Mouse (Mus musculus) adrenal gland, adult 8-10 months (tissue): ENCODE measurements around the gene Kntc1. TPM values are rescaled to one million over a fixed set of nuclear protein-coding genes. Genes with fewer than 3 reads are reported as not detected.

ENCODE experiments used
- DNase-seq: peaks from one replicate; pipeline ENCODE4 v3.0.0; 2022
- total RNA-seq, 4 experiments: library from RNA; stranded (reverse); gene quantifications; 2 replicates each; pipeline ENCODE4 v1.2.4; 2022

Kntc1 gene
- total RNA-seq, 4 experiments from 2014 or later: 0.43 to 1.9 (median 1.3) TPM

DNA sequence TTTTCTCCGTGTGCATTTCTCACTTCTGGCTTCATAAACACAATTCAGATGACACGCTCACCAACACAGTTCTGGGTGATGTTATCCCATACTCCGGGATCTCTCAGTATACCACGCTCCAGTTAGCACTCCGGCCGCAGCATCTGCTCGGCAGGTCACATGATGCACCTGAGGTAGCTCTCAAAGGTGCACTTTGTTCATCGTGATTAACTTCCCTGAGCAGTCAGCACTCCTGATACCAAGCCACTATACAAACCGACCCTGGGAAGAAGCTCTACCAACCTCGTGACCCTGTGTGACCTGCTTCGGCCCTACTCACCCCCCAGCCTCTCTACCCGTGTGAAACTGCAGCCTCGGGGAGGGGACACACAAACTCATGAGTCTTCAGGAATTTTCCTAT is 59.6 kb downstream of the Kntc1 start:
- no peak for DNase-seq

DNA sequence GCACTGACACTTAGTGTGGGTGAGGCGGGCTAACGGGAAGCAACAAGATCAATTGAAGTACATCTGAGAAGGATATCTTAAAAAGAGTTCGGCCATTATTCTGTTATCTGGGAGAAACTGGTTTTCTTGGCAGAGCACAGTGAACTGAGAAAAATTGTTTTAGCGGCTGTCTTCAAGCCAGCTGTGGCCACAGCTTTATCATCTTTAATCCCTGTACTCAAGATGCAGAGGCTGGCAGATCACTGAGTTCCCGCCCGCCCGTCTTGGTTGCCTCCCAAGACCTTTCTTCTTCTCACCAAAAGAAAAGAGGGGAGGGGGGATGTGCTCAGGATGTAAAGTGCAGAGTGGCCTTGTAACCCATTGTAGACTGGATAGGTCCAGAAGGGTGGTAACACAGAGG is 67.4 kb downstream of the Kntc1 start:
- DNase-seq: no peak

DNA sequence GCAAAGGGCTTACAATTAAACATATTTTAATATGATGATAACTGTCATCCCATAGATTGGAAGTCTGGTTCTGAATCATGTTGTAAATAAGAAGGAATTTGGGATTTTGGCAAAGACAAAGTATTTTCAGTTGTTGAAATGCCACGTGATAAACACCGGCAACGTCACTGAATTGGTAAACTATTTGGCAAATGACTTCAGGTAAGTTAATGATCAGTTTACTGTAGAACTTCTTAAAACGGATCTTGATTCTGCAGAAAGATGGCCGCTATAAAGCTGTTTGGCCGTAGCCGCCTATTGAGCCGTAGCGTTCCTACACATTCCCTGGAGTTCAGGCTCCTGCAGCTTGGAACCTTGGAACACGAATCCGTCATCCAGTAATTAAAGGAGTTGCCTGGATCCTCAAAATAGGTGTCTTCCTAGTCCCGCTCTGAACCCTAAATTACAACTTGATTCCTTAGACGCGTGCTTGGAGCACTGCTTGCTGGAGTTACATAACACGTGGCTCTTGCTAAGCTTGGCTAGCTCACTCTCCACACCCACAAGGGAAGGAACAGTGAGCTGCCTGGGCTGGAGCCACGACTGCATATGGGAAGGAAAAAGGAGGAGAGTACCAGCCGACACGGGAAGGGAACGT is 69.5 kb downstream of the Kntc1 start:
- no peak for DNase-seq

DNA sequence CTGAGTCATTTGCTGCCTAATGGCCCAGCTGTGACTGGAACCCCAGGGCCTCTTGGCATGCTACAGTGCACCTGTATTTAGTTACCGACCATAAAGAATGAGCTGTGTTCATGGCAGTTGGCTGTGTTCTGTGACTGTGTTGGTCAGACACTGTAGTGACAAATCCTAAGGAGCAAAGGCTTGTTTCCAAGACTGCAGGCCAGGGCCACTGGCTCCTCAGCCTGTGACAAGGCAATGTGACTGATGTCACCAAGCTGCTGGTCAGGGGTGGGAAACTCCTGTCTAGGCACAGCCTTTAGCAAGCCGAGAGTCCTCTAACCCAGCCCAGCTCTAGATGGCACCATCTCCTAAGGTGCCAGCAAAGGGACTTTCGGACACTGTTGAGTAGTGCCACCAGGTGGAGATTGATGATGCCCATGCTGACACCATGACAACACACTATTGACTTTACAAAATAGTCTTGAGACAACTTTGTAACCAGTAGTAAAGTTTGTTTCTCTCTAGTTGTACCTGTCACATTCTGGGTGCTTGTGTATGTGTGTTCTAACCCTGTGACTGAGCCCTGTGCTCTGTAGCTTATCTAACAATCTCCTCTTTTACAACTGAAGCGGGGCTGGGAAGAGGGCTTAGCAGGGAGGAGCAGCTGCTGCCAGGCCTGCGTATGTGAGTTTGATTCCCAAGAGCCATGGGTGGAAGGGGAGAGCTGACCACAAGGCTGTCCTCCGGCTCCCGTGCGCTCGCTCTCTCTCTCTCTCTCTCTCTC is 71.2 kb downstream of the Kntc1 start:
- DNase-seq: no peak

DNA sequence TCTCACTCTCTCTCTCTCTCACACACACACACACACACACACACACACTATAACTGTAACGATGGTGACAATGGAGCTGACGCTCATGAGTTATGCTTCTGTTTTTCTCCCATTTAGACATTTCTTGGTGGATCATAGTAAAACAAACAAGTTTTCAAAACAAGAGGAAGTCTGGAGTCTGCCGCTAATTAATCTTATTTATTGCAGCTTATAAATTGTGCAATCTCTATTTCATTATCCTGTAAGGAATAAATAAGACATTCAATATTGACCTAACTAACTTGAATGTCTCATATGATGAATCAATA is 71.7 kb downstream of the Kntc1 start:
- no peak for DNase-seq

DNA sequence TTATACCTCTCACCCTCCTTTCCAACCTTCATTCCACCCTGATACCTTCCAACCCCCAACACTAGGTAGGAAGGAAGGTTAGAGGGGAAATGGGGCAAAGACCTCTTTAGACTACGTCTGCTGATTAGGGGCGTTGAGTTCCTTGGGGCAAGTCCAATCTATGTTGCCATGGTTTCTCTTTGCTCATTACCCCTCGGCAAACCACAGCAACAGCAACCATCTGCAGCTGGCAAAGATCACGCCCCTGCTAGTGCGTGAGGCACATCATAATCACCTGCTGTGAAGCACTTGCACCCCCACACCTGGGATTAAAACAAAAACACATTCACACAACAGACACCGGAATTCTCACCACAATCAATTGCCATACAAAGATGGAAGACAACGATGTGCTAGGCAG is 73.2 kb downstream of the Kntc1 start:
- no peak for DNase-seq

DNA sequence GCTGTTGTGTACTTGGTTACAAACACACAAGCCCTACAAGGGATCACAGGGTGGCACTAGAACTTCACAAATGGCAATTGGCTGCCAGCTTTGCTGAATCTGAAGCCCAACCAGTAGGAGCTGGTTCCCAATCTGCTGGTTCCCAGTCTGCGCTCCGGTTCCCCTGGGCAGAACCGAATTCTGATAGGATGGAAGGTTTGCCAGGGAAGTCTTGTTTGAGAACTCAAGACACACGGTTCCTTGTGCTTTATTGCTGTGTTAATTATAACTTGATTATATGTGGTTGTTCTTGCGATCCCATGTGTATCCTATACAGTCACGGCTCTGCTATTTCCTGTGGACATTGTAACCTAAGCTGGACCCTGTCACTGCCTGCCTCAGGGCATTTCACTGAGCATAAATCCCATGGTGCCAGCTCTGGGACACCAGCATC is 78.2 kb downstream of the Kntc1 start:
- DNase-seq: peak; percentile 8

DNA sequence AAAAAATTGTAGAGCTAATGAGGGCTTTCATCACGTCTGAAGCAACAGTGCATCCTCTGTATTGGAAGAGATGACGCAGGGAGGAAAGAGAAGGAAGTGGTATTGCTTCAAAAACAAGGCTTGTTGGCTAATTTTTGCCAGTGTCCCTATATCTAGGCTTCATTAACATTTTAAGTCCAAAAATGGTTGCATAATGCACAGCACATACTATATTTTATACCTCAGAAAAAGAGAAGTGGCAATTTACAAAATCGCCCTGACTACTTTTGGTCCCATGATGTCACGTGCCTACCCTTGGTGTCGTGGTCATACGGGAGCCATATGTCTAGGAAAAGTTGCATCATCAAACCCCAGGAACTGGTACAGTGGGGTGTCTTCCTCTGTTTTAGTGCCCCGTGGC is 82.8 kb downstream of the Kntc1 start:
- DNase-seq: no peak

DNA sequence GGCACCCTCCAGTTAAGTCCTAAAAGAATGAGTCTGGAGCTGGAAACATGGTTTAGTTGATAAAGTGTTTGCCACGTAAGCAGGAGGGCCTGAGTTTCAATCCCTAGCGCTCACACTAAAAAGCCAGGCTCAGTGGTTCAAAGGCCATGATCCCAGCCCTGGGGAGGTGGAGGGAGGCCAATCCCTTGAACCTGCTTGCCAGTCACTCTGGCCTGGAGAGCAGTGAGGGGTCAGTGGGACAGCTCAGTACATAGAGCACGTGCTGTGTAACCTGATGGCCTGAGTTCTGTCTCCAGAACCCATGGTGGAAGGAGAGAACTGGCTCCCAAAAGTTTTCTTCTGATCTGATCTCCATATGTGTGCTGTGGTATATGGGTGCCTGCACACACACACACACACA is 85.3 kb downstream of the Kntc1 start:
- no peak for DNase-seq

DNA sequence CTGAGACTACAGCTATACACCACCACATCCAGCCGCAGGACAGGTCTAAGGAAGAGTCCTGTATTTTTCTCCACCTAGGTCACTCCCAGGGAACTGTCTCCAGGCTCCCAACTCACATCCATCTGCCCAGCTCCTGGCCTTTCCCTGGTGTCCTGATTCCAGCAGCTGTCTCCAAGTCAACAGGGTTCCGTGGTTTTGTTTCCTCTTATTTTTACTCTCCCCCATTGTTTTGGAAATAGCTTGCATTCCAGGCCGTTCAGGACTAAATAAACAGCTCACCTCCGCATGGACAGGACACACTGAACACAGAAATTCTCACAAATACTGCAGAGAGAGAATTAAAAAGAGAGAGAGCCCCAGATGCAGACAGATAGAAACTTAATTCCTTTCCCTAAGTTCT is 87.9 kb downstream of the Kntc1 start:
- no peak for DNase-seq

DNA sequence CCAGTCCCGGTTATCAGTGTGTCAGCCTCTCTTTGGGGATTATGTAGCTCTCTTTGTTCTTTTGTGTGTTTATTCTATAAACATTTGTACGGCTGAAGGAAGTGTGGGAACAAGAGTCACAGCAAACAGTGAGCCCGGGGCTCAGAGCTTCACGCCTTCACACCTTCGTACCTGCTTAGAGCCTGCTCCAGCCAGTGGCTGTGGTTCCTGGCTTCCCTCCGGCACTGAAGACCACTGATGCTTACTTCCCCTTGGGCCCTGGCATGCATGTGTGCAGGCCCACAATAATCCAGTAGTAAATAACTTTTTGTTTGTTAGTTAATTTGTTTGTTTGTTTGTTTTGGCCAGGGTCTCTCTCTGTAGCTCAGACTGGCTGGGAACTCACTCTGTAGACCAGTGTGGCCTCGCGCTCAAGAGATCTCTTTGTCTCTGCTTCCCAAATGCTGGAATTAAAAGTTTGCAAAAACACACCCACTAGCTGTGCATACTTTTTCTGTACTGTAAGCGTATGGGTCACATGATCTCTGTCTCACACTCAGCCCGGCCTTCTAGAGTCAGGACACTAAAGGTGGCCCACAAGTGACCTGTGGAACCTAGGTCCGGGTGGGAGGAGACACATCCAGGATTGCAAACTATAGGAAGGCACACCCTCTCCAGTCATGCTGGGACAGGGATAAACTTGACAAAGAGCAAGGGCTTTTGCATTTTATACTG is 92.9 kb downstream of the Kntc1 start:
- no peak for DNase-seq

DNA sequence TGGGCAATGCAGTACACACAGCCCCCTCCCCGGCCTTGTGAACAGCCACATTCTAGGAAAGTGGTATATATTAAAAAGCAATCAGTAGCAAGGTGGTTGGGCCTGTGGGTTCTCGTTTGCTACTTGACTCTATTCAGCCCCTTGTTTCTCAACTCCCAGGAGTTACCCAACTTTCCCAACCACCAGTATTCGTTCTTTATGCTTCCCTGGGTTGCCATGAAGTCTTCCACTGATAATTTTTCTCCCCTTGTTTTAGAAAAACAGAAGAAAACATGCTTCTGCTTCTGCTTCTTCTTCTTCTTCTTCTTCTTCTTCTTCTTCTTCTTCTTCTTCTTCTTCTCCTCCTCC is 93.4 kb downstream of the Kntc1 start:
- DNase-seq: no peak

DNA sequence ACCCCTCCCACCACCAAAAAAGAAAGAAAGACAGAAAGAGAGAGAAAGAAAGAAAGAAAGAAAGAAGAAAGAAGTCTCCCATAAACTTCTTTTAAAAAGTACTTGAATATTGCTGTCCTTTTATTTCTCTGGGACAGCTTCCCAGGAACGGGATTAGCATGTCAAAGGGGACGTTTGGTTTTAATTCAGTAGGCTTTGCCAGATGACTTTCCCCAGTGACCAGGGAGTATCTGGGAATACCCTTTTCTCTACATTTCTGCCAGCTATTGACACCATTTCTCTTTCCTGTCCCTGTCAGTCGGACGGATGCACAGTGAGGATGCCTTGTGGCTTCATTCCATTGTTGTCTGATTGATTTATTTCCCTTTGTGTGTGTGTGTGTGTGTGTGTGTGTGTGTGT is 94.3 kb downstream of the Kntc1 start:
- no peak for DNase-seq

DNA sequence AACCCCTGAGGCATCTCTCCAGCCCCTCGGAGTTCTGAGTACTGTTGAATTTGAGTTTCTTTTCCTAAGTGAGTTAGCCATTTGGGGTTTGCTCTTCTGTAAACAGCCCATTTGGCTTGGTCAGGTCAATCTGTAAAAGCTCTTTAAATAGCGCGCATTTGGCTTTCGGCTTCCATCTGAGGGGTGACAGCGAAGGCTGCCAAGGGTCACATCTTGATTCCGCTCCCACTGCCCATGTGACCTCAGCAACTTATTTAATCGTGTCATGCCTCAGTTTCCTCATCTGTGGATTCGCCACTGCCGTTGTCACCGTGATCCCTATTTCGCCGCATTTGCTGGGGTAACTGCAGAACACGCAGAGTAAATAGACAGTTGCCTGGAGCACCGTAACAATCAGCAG is 94.8 kb downstream of the Kntc1 start:
- DNase-seq: no peak

DNA sequence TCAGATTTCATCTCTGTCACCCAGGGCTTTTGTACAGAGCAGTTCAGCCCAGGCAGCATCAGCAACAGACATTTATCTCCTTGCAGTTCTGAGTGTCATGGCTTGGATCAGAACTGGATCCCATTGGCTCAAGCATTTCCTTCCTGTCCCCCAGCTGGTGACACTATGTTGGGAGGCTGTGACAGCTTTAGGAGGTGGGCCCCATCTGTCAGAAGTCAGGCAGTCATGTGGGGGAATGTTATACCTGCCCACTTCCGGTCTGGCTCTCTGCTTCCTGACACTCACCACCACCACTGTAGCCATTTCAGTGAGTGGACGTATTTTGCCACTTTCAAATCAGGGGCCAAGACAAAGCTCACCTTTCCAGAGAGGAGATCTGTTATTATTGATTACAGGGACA is 101.9 kb downstream of the Kntc1 start:
- DNase-seq: no peak

DNA sequence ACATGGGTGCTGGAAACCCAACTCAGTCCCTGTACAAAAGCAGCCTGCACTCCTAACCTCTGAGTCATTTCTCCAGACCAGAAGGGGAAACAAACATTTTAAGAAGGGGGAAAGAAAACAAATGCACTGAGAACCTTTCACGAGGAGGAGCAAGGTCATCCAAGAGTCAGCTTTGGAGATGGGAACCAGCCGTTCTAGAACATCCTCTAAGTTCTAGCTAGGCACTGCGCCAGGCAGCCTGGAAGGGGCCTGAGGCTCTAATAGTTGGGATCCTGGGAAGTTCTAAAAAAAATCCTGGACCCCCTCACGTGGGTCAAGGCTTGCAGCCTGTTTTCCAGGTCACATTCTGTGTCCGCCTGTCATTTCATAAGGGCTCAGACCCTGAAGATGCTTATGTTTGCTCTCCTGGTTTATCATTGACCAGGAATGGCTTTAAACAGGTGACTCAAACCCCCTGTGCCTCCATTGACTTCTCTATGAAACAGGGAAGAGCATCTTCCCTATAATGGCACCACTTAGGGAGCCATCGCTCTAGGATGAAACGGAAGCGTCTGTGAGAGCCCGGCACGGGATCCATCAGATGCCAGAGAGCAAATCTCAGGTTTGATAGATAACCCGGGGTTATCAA is 104.5 kb downstream of the Kntc1 start:
- no peak for DNase-seq

DNA sequence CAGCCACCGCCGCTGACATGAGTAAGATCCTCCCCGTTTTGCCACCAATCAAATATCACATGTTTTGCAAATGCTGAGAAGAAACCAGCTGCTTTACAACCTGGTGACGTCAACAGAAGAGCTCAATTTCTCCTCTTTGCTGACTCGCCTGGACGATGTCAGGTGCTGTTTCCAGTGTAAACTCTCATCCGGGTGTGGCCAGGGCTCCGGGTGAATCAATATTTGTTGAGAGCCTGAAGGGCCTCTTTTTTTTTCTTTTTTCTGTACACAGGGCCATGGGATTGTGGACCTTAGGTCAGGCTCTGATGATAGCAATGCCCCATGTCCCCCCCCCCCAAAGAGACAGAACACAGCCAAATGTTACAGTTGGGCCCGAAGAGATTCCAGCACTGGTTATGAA is 105.0 kb downstream of the Kntc1 start:
- DNase-seq: no peak

DNA sequence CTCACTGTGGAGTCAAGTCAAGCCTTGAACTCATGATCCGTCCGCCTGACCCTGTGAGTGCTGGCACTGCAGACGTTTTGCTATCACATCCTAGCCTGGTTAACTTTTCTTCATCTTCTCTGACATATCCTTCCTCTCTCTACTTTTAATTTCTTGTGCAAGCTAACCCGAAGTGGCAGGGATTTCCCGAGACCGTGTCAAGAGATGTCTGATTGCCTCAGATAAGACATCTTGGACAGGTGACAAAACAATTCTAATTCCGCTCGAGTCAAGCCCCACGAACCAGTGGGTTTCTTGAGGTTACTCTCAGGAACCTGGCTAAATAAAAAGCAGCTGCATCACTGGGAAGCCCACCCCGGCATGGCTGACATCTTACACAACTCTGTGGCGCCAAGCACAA is 109.3 kb downstream of the Kntc1 start:
- no peak for DNase-seq

DNA sequence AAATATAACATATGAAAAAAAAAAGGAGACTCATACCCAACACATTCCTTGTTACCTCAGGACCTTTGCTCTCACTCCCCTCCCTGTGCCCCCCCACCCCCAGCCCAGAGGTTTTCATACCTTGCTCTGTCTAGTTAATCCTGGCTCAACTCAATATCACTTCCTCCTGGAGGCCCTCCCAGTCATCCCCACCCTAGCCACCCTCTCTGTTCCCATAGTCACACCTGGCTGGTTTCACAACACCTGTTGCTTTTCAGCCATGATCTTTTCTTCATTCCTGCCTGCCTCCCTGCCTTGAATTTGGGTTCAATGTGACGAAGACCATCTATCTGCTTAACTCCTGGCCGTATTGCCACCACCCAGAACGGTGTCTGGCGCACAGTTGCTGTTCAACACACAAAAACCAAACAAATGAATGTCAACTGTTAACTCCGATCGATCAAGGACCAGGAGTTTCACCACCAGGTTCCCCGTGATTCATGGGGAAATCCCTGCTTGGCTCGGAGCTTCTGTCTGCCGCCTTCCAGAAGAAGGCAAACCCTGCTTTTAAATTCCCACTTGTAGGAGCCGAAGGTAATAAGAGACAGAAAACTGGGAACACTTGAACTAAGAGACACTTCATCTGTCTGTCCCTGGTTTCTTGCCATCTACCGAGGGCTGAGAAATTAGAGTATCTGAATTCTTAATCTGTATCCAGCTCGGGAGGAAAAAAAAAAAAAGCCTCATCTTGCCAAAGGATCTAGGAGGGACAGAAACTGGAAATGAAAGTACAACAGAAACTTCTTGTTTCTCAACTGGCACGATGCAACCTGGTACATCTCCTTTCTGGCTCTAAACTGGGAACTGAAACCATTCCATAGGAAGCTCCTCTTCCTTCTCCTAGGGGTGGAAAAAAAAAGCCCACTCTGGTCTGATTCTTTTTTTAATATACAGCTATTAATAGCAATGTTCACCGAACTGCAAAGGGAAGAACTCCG is 113.1 kb downstream of the Kntc1 start:
- no peak for DNase-seq

DNA sequence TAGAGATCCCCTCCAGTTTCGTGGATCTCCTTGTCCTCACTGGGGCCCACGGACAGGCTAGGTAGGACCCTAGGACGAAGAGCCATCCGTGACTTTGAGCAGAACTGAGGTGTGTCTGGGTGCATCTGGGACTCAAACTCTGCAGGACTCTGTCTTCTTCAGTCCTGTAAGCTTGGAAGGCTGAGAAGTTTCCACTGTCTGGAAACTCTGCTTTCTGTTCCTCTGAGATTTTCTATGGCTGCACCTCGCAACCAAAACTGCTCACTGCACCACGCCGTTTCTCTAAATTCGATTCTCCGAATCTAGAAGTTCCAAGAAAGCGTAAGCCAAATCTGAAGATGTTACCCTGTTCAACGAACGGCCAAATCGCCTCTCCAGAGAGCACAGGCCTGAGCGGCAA is 114.4 kb downstream of the Kntc1 start:
- no peak for DNase-seq

DNA sequence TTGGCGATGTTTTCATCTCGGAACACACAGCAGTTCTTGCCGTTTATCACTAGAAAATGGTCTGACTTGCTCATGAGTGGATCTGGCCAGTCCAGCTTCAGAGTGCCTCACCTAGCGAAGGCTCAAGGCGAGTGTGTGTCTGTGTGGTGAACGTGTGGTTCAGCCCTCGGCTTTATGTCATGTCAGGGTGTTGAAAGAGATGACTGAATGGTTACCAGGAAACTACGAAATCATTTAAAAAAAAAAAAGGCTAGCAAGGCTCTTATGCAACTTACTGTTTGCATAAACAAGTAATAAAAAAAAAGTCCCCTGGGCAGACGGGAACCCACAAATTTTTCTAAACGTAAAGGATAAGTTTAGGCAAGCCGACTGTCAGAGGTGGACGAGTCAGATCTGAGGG is 115.8 kb downstream of the Kntc1 start, which contains the start of gene Hcar2:
Gene Hcar2, minus strand, starts transcription at position 135 of the 400 bp plus-strand sequence.
- no peak for DNase-seq

DNA sequence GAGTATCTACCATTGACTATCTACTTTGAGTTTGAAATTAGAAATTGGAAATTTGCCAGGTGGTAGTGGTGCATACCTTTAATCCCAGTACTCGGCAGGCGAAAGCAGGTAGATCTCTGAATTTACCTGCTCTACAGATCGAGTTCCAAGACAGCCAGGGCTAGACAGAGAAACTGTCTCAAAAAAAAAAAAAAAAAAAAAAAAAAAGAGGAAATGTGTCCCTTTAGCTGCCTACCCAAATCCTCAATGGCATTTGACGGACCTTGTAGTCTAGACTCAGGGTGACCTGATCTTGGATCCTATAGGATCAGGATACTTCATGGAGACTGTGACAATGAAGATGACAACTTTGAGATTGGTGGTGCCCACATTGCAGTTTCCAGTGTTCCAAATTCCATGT is 116.9 kb downstream of the Kntc1 start:
- no peak for DNase-seq
